Mouse (Mus musculus) heart, adult 2 months (tissue): ENCODE data around the gene Tm4sf5. TPM values are rescaled to one million over a fixed set of nuclear protein-coding genes. Genes with fewer than 3 reads are reported as not detected.

ENCODE experiments used
- DNase-seq, 2 experiments: peaks; one replicate each; pipeline ENCODE4 v3.0.0; 2021
- H3K27ac ChIP-seq: fragments of 200-600 bp; 2 replicates; pipeline ENCODE4 v1.8.1; 2022
- H3K27me3 ChIP-seq: fragments of 200-500 bp; 2 replicates; pipeline ENCODE4 v1.6.1; 2012; ENCODE audit warnings: mild to moderate bottlenecking, low read length, inconsistent platforms, mixed read lengths; ENCODE audit not compliant: control insufficient read depth, insufficient read depth
- H3K36me3 ChIP-seq: fragments of 200-500 bp; 2 replicates; pipeline ENCODE4 v1.6.1; 2012; ENCODE audit warnings: low read length, inconsistent platforms; ENCODE audit not compliant: control insufficient read depth, insufficient read depth
- H3K4me1 ChIP-seq: fragments of 200-500 bp; 2 replicates; pipeline ENCODE4 v1.6.1; 2011; ENCODE audit warnings: low read length; ENCODE audit not compliant: control insufficient read depth, insufficient read depth
- H3K4me3 ChIP-seq: fragments of 200-600 bp; 2 replicates; pipeline ENCODE4 v1.8.1; 2022
- H3K79me2 ChIP-seq: fragments of 200-500 bp; replicated peaks from 2 replicates; pipeline ENCODE4 v1.6.1; 2012; ENCODE audit warnings: mild to moderate bottlenecking, inconsistent platforms, low read length, moderate library complexity, mixed read lengths; ENCODE audit not compliant: control insufficient read depth, insufficient read depth
- H3K9ac ChIP-seq: fragments of 200-500 bp; 2 replicates; pipeline ENCODE4 v1.6.1; 2012; ENCODE audit warnings: low read depth, mild to moderate bottlenecking, control low read depth, inconsistent platforms, low read length, mixed read lengths
- CTCF ChIP-seq: fragments of 200-600 bp; IDR thresholded peaks from 2 replicates; pipeline ENCODE4 v1.8.1; 2022; ENCODE audit warnings: antibody characterized with exemption, mild to moderate bottlenecking, moderate library complexity
- EP300 ChIP-seq: fragments of 200-500 bp; IDR thresholded peaks from 2 replicates; pipeline ENCODE4 v1.6.1; 2011; ENCODE audit warnings: low read depth, low read length, control low read depth; ENCODE audit not compliant: insufficient read depth
- POLR2A ChIP-seq: fragments of 200-500 bp; IDR thresholded peaks from 2 replicates; pipeline ENCODE4 v1.6.1; 2011; ENCODE audit warnings: mild to moderate bottlenecking, low read depth, low read length, control low read depth; ENCODE audit not compliant: insufficient read depth
- WGBS: fragments of 180-500 bp; shearing (Covaris S2); methylation state at CpG from one replicate; pipeline ENCODE4 v1.1.7; 2018; 5-methylcytosine and 5-hydroxymethylcytosine counted together
- intact Hi-C: fragments of 180-260 bp; cut with DNase I; formaldehyde crosslinking; loops from one replicate; pipeline ENCODE4 v1.15.1; 2025
- long read RNA-seq: library from polyadenylated mRNA; stranded (forward); transcript quantifications from one replicate; pipeline ENCODE4 v2.0.0, GENCODE M21; 2021
- polyA plus RNA-seq: library from polyadenylated mRNA; depleted of rRNA; stranded (reverse); fragments of >200 nt; gene quantifications from 2 replicates; pipeline ENCODE4 v1.2.3, GENCODE M21; 2012; rRNA removed
- total RNA-seq, 2 experiments: library from RNA; stranded (reverse); gene quantifications; 2 replicates each; pipeline ENCODE4 v1.2.3; 2021

Gene Tm4sf5
- 1 to 10 TPM; 1.2 to 1.3 TPM for total RNA-seq
- polyA plus RNA-seq, result 1.5 and 2.1 TPM in 2 replicates
- long read RNA-seq, partial matches to known transcripts, result 0 of 1 reads
- long read RNA-seq, other reads (novel, unspliced or antisense), result 0 of 1 reads

GRCm38 (mm10) chr11:70504970-70505369 lies at the start of gene Tm4sf5:
Gene Tm4sf5, plus strand, starts transcription at chr11:70505244.
- DNase-seq, result no peak
- Histone ChIP-seq H3K79me2 (no peaks in the 10 kb centered on the region), H3K27ac (no peak within 1 kb of the TSS), H3K4me1 (no peaks in the 10 kb centered on the region), H3K4me3 (no peak within 1 kb of the TSS), H3K9ac (no peak within 1 kb of the TSS), H3K27me3 (no peaks in the 10 kb centered on the region), H3K36me3 (no peaks in the 10 kb centered on the region)
- intact Hi-C loops, result no loop called here
- TF ChIP-seq POLR2A (no peak), EP300 (no peak), CTCF (no peak)
- 49% methylated on average over 9 of the region's 9 CpGs for WGBS

DNA sequence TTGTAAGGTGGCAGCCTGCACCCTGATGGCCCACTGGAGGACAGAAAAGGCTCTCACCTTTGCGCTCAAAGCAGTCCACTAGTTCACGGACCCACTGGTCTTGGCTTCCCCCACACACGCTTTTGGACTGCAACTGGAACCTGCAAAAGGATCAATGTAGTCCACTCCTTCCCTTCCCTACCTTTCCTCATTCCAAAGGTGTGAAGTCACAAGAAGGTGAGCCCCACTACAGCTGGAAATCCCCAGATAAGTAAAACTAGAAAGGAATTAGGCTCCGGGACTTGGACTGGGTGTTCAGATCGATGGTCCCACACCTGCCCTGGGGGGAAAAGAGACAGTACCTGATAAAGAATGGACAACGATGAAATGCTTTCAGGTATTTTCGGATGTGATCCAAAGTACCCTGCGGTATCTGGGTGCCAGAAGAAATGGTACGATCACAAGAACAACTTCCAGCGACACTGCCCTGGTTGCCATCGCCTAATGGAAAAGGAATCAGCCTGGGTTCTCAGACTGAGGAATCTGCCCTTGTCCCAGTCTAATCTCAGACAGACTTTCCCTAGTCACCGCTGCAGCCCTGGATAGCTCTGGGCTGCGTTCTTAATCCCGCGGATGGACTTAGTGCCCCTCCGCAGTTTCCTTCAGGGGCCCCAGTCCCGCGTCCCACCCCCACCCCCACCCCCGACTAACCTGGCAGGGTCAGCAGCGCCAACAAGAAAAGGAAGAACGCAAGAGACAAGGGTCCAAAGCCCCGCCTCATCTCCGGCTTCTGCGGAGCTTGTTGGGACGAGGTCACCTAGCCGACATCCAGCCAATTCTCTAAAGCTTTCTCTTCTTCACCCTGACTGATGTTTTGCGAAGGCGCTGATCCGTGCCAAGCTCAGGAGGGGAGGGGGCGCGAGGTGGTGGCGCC lies 46.1 kb upstream of the Tm4sf5 start, which contains the start of gene Zmynd15:
Gene Zmynd15, plus strand, starts transcription at position 746 of the 913 bp plus-strand sequence.
- peak within 1 kb of the TSS; percentile 67 for H3K4me3 ChIP-seq
- WGBS, result 12% methylated on average over 32 of the region's 32 CpGs
- TF ChIP-seq POLR2A (no peak), EP300 (no peak), CTCF (no peak)
- peak within 1 kb of the TSS; percentile 84 for H3K27ac ChIP-seq
- peaks cover 4% of the 10 kb centered on the region for H3K4me1 ChIP-seq
- H3K9ac ChIP-seq, result peak within 1 kb of the TSS; percentile 79
- intact Hi-C loops, result loop anchor here (10.0 kb wide), 1 partner anchor 146 kb away; no protein-coding TSS in a partner anchor
- no peak for DNase-seq
- no peaks in the 10 kb centered on the region for H3K27me3 ChIP-seq
- H3K36me3 ChIP-seq, result no peaks in the 10 kb centered on the region
- no peaks in the 10 kb centered on the region for H3K79me2 ChIP-seq

GRCm38 (mm10) chr11:70459601-70460101 lies 45.4 kb upstream of the Tm4sf5 start, which contains the start of gene Cxcl16:
Gene Cxcl16, minus strand, starts transcription at chr11:70459984.
- peak within 1 kb of the TSS; percentile 84 for H3K27ac ChIP-seq
- no peaks in the 10 kb centered on the region for H3K27me3 ChIP-seq
- 3% methylated on average over 30 of the region's 30 CpGs for whole genome bisulfite sequencing
- TF ChIP-seq POLR2A (peak; percentile 46; the same call in 1 of the 2 replicates), CTCF (no peak)
- peaks cover 4% of the 10 kb centered on the region for H3K4me1 ChIP-seq
- intact Hi-C loops, result loop anchor here (10.0 kb wide), 1 partner anchor 145 kb away; no protein-coding TSS in a partner anchor
- no peaks in the 10 kb centered on the region for H3K79me2 ChIP-seq
- DNase-seq, result peak; percentile 83
- H3K4me3 ChIP-seq, result peak within 1 kb of the TSS; percentile 67
- no peaks in the 10 kb centered on the region for H3K36me3 ChIP-seq
- H3K9ac ChIP-seq, result peak within 1 kb of the TSS; percentile 79

DNA sequence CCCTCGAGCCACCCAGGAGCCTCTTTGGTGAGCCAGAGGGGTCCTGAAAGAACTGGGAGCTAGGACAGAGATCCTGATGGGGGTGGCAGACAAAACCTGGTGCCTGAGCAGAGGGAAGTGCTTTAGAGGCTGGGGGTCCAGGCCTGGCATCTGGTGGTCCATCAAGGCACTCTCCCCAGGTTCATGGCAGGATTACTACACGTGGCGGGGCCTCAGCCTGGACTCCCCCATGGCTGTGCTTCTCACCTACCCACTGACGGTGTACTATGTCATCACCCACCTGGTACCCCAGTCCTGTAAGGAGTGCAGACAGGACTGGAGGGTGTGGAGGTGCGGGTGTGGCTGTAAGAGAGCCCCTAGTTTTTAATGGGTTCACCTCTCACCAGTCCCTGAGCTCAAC lies 41.1 kb upstream of the Tm4sf5 start:
- 84% methylated on average over 5 of the region's 5 CpGs for WGBS

DNA sequence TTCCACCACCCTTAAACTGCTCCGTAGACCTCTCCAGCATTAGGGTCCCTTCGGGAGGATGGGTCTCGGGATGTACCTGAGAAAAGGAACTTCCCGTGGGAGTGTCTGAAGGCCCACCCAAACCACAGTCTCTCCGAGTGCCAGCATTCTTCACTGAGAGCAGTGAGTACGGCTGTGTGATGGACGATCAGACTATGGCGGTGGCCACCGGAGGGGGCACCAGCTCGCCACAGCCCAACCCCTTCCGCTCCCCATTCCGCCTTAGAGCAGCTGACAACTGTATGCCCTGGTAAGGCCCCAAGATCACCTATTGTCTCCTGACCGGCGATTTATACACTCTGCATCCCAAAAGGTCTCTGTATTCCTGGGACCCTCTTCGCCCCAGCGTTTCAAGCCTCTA lies 39.8 kb upstream of the Tm4sf5 start:
- H3K4me1 ChIP-seq, result peaks cover 6% of the 10 kb centered on the region
- no peak for DNase-seq
- H3K4me3 ChIP-seq, result no peak overlapping the region
- 40% methylated on average over 16 of the region's 16 CpGs for WGBS
- no peaks in the 10 kb centered on the region for H3K27me3 ChIP-seq
- peaks cover 3% of the 10 kb centered on the region for H3K36me3 ChIP-seq
- H3K27ac ChIP-seq, result no peak overlapping the region; the same call in 1 of the 2 replicates
- intact Hi-C loops, result no loop called here
- TF ChIP-seq EP300 (no peak), POLR2A (no peak), CTCF (no peak)
- H3K79me2 ChIP-seq, result no peaks in the 10 kb centered on the region
- no peak overlapping the region for H3K9ac ChIP-seq

More for the DNA sequence above, 41.1 kb upstream of the Tm4sf5 start:
- DNase-seq, result no peak
- no peak overlapping the region for H3K4me3 ChIP-seq
- H3K9ac ChIP-seq, result no peak overlapping the region
- H3K27ac ChIP-seq, result no peak overlapping the region
- peaks cover 4% of the 10 kb centered on the region for H3K4me1 ChIP-seq
- H3K36me3 ChIP-seq, result peaks cover 3% of the 10 kb centered on the region
- TF ChIP-seq CTCF (no peak), POLR2A (no peak), EP300 (no peak)
- H3K79me2 ChIP-seq, result no peaks in the 10 kb centered on the region
- H3K27me3 ChIP-seq, result no peaks in the 10 kb centered on the region
- intact Hi-C loops, result no loop called here

DNA sequence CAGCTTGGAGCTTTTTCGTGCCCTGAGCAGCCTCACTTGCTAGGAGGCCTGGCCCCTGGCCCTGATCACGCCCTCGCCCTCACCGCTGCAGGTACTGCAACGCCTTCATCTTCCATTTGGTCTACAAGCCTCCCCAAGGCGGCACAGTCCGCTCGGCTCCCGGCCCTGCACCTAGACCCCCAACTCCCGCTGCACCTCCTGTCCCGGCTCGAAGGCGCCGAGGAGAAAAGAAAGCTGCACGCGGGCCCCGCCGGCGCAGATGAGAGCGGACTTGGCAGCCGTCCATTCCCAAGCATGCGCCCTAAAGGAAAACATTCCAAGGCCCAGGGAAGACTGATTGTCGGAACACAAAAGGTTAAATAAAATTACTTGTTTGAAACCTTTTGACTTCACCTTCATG lies 39.2 kb upstream of the Tm4sf5 start:
- H3K9ac ChIP-seq, result peak overlapping the region; percentile 50; the same call in 1 of the 2 replicates
- 11% methylated on average over 23 of the region's 23 CpGs for WGBS
- no peak for TF ChIP-seq EP300
- TF ChIP-seq CTCF, result no peak
- peaks cover 3% of the 10 kb centered on the region for H3K36me3 ChIP-seq
- intact Hi-C loops, result no loop called here
- H3K4me1 ChIP-seq, result peaks cover 6% of the 10 kb centered on the region
- no peak overlapping the region; the same call in 1 of the 2 replicates for H3K27ac ChIP-seq
- H3K27me3 ChIP-seq, result no peaks in the 10 kb centered on the region
- peak; percentile 43 to 60 for DNase-seq
- H3K79me2 ChIP-seq, result no peaks in the 10 kb centered on the region
- H3K4me3 ChIP-seq, result peak overlapping the region; percentile 8; the same call in 1 of the 2 replicates
